Mouse (Mus musculus) stomach, postnatal 0 days (tissue): ENCODE measurements around the gene Gm20441. TPM values are rescaled to one million over a fixed set of nuclear protein-coding genes. Genes with fewer than 3 reads are reported as not detected.

Experiments used
- ATAC-seq: fragments of 200-750 bp; cut with Nextera tagmentation; 2 replicates; pipeline ENCODE4 v1.8.0; 2017; ENCODE audit not compliant: low FRiP score, low TSS enrichment
- DNase-seq: peaks from one replicate; pipeline ENCODE4 v3.0.0-alpha.2; 2016; ENCODE audit warnings: low spot score
- H3K27ac ChIP-seq: fragments of 300-500 bp; sonication (generic); replicated peaks from 2 replicates; pipeline ENCODE4 v1.5.1; 2014; ENCODE audit warnings: mild to moderate bottlenecking, control low read depth
- H3K27me3 ChIP-seq: fragments of 300-500 bp; sonication (generic); 2 replicates; pipeline ENCODE4 v1.6.1; 2014; ENCODE audit warnings: low read length; ENCODE audit not compliant: control insufficient read depth, insufficient read depth
- H3K36me3 ChIP-seq: fragments of 300-500 bp; sonication (generic); 2 replicates; pipeline ENCODE4 v1.6.1; 2014; ENCODE audit warnings: low read length, mixed read lengths; ENCODE audit not compliant: control insufficient read depth, insufficient read depth
- H3K4me1 ChIP-seq: fragments of 300-500 bp; sonication (generic); replicated peaks from 2 replicates; pipeline ENCODE4 v1.6.1; 2014; ENCODE audit warnings: antibody characterized with exemption; ENCODE audit not compliant: control insufficient read depth, insufficient read depth
- H3K4me2 ChIP-seq: fragments of 300-500 bp; sonication (generic); replicated peaks from 2 replicates; pipeline ENCODE4 v1.6.1; 2014; ENCODE audit warnings: low read depth, mild to moderate bottlenecking, control low read depth, moderate library complexity
- H3K4me3 ChIP-seq: fragments of 300-500 bp; sonication (generic); 2 replicates; pipeline ENCODE4 v1.5.1; 2014; ENCODE audit warnings: low read depth, low read length, control low read depth
- H3K9ac ChIP-seq: fragments of 300-500 bp; sonication (generic); 2 replicates; pipeline ENCODE4 v1.6.1; 2014; ENCODE audit warnings: mild to moderate bottlenecking, low read length, control low read depth, mixed read lengths
- H3K9me3 ChIP-seq: fragments of 300-500 bp; sonication (generic); 2 replicates; pipeline ENCODE4 v1.6.1; 2016; ENCODE audit warnings: low read length; ENCODE audit not compliant: control insufficient read depth
- CTCF ChIP-seq: IDR thresholded peaks from 2 replicates; pipeline ENCODE4 v1.5.1; 2016; ENCODE audit warnings: antibody characterized with exemption, low read depth, mild to moderate bottlenecking, moderate library complexity
- EP300 ChIP-seq: optimal IDR thresholded peaks from 2 replicates; pipeline ENCODE3; 2016; ENCODE audit warnings: antibody characterized with exemption
- WGBS: fragments of 180-500 bp; shearing (Covaris S2); extraction: QIAGEN DNeasy Blood & Tissue Kit; methylation state at CpG from one replicate; pipeline ENCODE4 v1.1.7; 2014; 5-methylcytosine and 5-hydroxymethylcytosine counted together
- polyA plus RNA-seq: library from polyadenylated mRNA; unstranded; fragments of >200 nt; fragmentation: Nextera tagmentation; extraction: Ambion mirVana; gene quantifications from 2 replicates; pipeline ENCODE4 v1.2.1, GENCODE M21; 2015

The Gm20441 gene
- polyA plus RNA-seq, 1 experiment from 2014 or later = 0.64 TPM

- ATAC-seq (no peak), DNase-seq (no peak)
- H3K27me3 ChIP-seq = no peaks in the 10 kb centered on the region
- no peaks in the 10 kb centered on the region for H3K4me1 ChIP-seq
- H3K9ac ChIP-seq = no peak overlapping the region
- no peaks in the 10 kb centered on the region for H3K36me3 ChIP-seq
- WGBS = 79% methylated on average over 6 of the region's 6 CpGs
- no peaks in the 10 kb centered on the region for H3K9me3 ChIP-seq
- TF ChIP-seq CTCF (no peak), EP300 (no peak)
- H3K4me3 ChIP-seq = no peak overlapping the region
- H3K4me2 ChIP-seq = no peak overlapping the region
- no peak overlapping the region for H3K27ac ChIP-seq
These were observed 13.9 kb downstream of the Gm20441 start for GRCm38 (mm10) chr10:75766856-75767255.

- ATAC-seq (peak; percentile 18; the same call in 1 of the 2 replicates), DNase-seq (peak; percentile 87)
- peak overlapping the region; percentile 41 for H3K9ac ChIP-seq
- under 1% methylated on average over 27 of the region's 27 CpGs for WGBS
- peak overlapping the region; percentile 72 for H3K4me2 ChIP-seq
- no peaks in the 10 kb centered on the region for H3K27me3 ChIP-seq
- no peaks in the 10 kb centered on the region for H3K9me3 ChIP-seq
- TF ChIP-seq EP300 (no peak), CTCF (peak; percentile 82)
- H3K27ac ChIP-seq = peak overlapping the region; percentile 74
- H3K4me3 ChIP-seq = peak overlapping the region; percentile 85
- H3K4me1 ChIP-seq = no peaks in the 10 kb centered on the region
- no peaks in the 10 kb centered on the region for H3K36me3 ChIP-seq
These were observed 16.0 kb downstream of the Gm20441 start for GRCm38 (mm10) chr10:75764519-75765473.

DNA sequence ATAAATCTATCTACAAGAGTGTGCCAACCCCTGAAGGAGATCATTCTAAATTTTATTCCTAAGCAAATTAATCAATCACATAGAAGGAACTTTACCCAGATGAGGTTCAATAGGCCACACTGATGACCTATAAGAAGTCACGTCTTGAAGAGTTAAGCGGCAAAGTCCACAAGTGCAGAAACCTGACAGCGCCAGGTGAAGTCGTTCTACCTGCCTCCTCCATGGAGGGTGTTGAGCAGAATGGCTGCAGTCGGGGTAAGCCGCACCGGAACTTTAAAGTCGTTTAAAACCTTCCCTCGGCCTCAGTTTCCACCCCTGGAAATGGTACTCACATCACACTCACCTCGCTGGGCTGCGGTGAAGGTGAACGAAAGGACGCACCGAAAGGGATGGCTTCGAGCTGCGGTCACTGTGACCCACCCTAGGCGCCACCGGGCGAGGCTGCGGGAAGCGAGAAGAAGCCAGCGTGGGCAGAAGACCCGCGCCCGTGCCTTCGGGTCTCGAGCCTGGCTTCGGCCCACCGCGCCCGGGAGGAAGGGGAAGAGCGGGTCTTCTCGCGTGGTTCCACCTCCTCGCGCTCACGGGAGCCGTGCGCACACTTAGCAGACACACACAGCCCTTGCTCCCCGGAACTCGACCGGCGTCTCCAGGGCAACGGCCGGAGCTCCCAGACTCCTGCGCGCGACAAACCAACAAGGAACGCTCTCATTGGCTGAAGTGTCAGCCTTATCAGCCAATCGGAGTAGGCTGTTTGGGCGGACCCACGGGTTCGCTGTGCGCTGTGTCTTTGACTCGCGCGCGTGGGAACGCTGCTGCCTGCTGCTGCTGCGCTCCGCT is 16.9 kb downstream of the Gm20441 start, which contains the start of gene Cabin1:
Cabin1 (minus strand) TSS at position 660 of the 837 bp plus-strand sequence.
- ATAC-seq (peak; percentile 99), DNase-seq (peak; percentile 98)
- under 1% methylated on average over 61 of the region's 61 CpGs for WGBS

DNA sequence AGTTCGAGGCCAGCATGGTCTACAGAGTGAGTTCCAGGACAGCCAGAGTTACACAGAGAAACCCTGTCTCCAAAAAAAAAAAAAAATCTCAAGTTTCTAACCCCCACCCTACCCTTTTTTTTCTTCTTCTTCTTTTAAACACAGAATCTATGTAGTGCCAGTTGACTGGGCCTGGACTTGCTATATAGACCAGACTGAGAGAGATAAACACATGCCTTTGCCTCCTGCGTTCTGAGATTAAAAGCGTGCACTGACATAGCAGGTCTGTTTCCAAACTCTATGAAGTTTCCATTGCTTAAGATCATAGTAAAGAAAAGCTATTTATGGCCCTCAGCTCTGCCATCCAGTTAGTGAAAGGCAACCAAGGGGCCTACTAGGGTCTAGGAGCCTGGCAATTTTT is 18.3 kb downstream of the Gm20441 start:
- no peak overlapping the region for H3K9ac ChIP-seq
- H3K27ac ChIP-seq = no peak overlapping the region
- ATAC-seq (no peak), DNase-seq (no peak)
- no peaks in the 10 kb centered on the region for H3K4me1 ChIP-seq
- TF ChIP-seq EP300 (no peak), CTCF (no peak)
- H3K4me2 ChIP-seq = no peak overlapping the region
- H3K27me3 ChIP-seq = no peaks in the 10 kb centered on the region
- 93% methylated on average over 3 of the region's 3 CpGs for WGBS
- H3K9me3 ChIP-seq = no peaks in the 10 kb centered on the region
- no peaks in the 10 kb centered on the region for H3K36me3 ChIP-seq
- no peak overlapping the region for H3K4me3 ChIP-seq

More for the DNA sequence above, 16.9 kb downstream of the Gm20441 start, which contains the start of gene Cabin1:
- Histone ChIP-seq H3K27ac (peak within 1 kb of the TSS; percentile 87), H3K9ac (peak within 1 kb of the TSS; percentile 90), H3K36me3 (no peaks in the 10 kb centered on the region), H3K4me3 (peak within 1 kb of the TSS; percentile 85), H3K4me1 (no peaks in the 10 kb centered on the region), H3K4me2 (peak within 1 kb of the TSS; percentile 88), H3K9me3 (no peaks in the 10 kb centered on the region), H3K27me3 (no peaks in the 10 kb centered on the region)
- TF ChIP-seq EP300 = no peak
- no peak for TF ChIP-seq CTCF

DNA sequence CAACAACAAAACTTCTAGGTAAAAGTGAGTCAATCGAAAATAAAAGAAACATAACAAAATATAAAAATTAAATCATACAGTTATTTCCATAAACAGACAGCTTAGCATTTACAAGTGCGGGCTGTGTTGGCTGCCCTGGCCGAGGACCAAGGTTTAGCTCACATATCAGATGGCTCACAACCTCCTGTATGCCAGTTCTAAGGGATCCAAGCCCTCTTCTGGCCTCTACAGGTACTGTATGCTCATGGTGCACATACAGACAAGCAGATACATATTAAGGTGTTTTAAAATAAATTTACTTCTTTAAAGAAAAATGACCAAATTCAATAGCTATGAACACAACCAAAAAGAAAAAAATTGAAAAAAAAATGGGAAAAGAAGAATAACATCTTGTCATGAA is 20.4 kb downstream of the Gm20441 start:
- DNase-seq = no peak
- TF ChIP-seq EP300 (no peak), CTCF (peak; percentile 28)
- H3K4me1 ChIP-seq = no peaks in the 10 kb centered on the region
- no peaks in the 10 kb centered on the region for H3K9me3 ChIP-seq
- no peak overlapping the region for H3K9ac ChIP-seq
- no peak overlapping the region for H3K27ac ChIP-seq
- H3K36me3 ChIP-seq = no peaks in the 10 kb centered on the region
- no peak overlapping the region for H3K4me2 ChIP-seq
- no peaks in the 10 kb centered on the region for H3K27me3 ChIP-seq
- H3K4me3 ChIP-seq = no peak overlapping the region
- no peak for ATAC-seq
- WGBS = 97% methylated on average over 3 of the region's 3 CpGs
